Mouse (Mus musculus): ENCODE data around the gene Kcnk10. TPM values are rescaled to one million over a fixed set of nuclear protein-coding genes. Genes with fewer than 3 reads are reported as not detected.

Kcnk10 gene
- total and polyA plus RNA-seq, 3 experiments = 2.4 to 7.5 (median 3.8) TPM

- Histone ChIP-seq H3K4me3 (replicated peaks in 1 of 3; ENCODE audit: low read depth in 2 of 3, low read length in 2 of 3, poor library complexity in 1 of 3) (no peak overlapping the region), H3K4me1 (ENCODE audit: control insufficient read depth in 1 of 2, insufficient read depth in 2 of 2) (no peaks in the 10 kb centered on the region), H3K9ac (ENCODE audit: insufficient read depth, low read depth) (no peak overlapping the region), H3K36me3 (replicated peaks in 1 of 2; ENCODE audit: control insufficient read depth in 1 of 2, insufficient read depth in 1 of 2, low read length in 1 of 2) (peaks cover 0 to 27% of the 10 kb centered on the region in 2 experiments), H3K79me2 (replicated peaks; ENCODE audit: control insufficient read depth, extremely low read depth, insufficient read depth, poor library complexity, severe bottlenecking) (no peaks in the 10 kb centered on the region), H3K27ac (ENCODE audit: insufficient read depth, low read depth) (no peak overlapping the region), H3K4me2 (ENCODE audit: insufficient read depth, low read depth, poor library complexity, severe bottlenecking) (no peak overlapping the region), H3K9me3 (replicated peaks; ENCODE audit: low read length) (peaks cover 22% of the 10 kb centered on the region), H3K27me3 (replicated peaks) (no peaks in the 10 kb centered on the region)
- dilution Hi-C loops (cut with MboI; ENCODE audit: extremely low pct_ligation_motif_present, extremely low pct_unique_long_range_greater_than_20kb, low sequenced_read_pairs) (no loop called here), in situ Hi-C loops (cut with MboI; ENCODE audit: low pct_ligation_motif_present, low pct_unique_long_range_greater_than_20kb, low sequenced_read_pairs) (no loop called here)
- TF ChIP-seq BHLHE40 (IDR thresholded peaks at IDR 0.05; ENCODE audit: low read depth, low read length) = no peak
- no peak for TF ChIP-seq E2F4 (IDR thresholded peaks at IDR 0.05; ENCODE audit: insufficient replicate concordance, low read depth, low read length)
- TF ChIP-seq KAT2A (IDR thresholded peaks at IDR 0.05; ENCODE audit: insufficient replicate concordance, low read length) = no peak
- TF ChIP-seq POLR2A (IDR thresholded peaks at IDR 0.05; ENCODE audit: low read depth, low read length) = no peak
- no peak for TF ChIP-seq USF2 (conservative IDR thresholded peaks at IDR 0.05; ENCODE audit: low read depth, low read length)
- no peak for TF ChIP-seq NRF1 (IDR thresholded peaks at IDR 0.05; ENCODE audit: low read depth, low read length)
- no peak for TF ChIP-seq EP300 (IDR thresholded peaks at IDR 0.05; ENCODE audit: low read length)
- TF ChIP-seq PAX5 (IDR thresholded peaks at IDR 0.05; ENCODE audit: low read length) = no peak
- DNase-seq (ENCODE audit: extremely low read depth) = no peak
Measured at GRCm38 (mm10) chr12:98591016-98591415, 12.9 kb upstream of the Kcnk10 start.

- TF ChIP-seq ZNF384 (IDR thresholded peaks at IDR 0.05; ENCODE audit: low read depth, low read length) = no peak
- peak; percentile 51; the same call in 1 of the 2 replicates for TF ChIP-seq MXI1 (IDR thresholded peaks at IDR 0.05; ENCODE audit: low read depth, low read length)
- peak; percentile 74; the same call in 1 of the 2 replicates for TF ChIP-seq SIN3A (IDR thresholded peaks at IDR 0.05; ENCODE audit: low read length)
- no peak for TF ChIP-seq BHLHE40 (IDR thresholded peaks at IDR 0.05; ENCODE audit: low read depth, low read length)
- peaks cover 19% of the 10 kb centered on the region for H3K9me3 ChIP-seq (replicated peaks; ENCODE audit: low read length)
- H3K27ac ChIP-seq (ENCODE audit: insufficient read depth, low read depth) = no peak overlapping the region
- no peaks in the 10 kb centered on the region for H3K79me2 ChIP-seq (replicated peaks; ENCODE audit: control insufficient read depth, extremely low read depth, insufficient read depth, poor library complexity, severe bottlenecking)
- peak; percentile 19 for DNase-seq (ENCODE audit: extremely low read depth)
- no peak overlapping the region for H3K4me2 ChIP-seq (ENCODE audit: insufficient read depth, low read depth, poor library complexity, severe bottlenecking)
- no peaks in the 10 kb centered on the region for H3K4me1 ChIP-seq (ENCODE audit: control insufficient read depth in 1 of 2, insufficient read depth in 2 of 2)
- peaks cover 0 to 11% of the 10 kb centered on the region in 2 experiments for H3K36me3 ChIP-seq (replicated peaks in 1 of 2; ENCODE audit: control insufficient read depth in 1 of 2, insufficient read depth in 1 of 2, low read length in 1 of 2)
- dilution Hi-C loops (cut with MboI; ENCODE audit: extremely low pct_ligation_motif_present, extremely low pct_unique_long_range_greater_than_20kb, low sequenced_read_pairs) = no loop called here
- no peaks in the 10 kb centered on the region for H3K27me3 ChIP-seq (replicated peaks)
- no peak overlapping the region for H3K9ac ChIP-seq (ENCODE audit: insufficient read depth, low read depth)
- H3K4me3 ChIP-seq (replicated peaks in 1 of 3; ENCODE audit: low read depth in 2 of 3, low read length in 2 of 3, poor library complexity in 1 of 3) = no peak overlapping the region
- in situ Hi-C loops (cut with MboI; ENCODE audit: low pct_ligation_motif_present, low pct_unique_long_range_greater_than_20kb, low sequenced_read_pairs) = no loop called here
Measured at GRCm38 (mm10) chr12:98588573-98588972, 10.5 kb upstream of the Kcnk10 start.

- in situ Hi-C loops (cut with MboI; ENCODE audit: low pct_ligation_motif_present, low pct_unique_long_range_greater_than_20kb, low sequenced_read_pairs) = no loop called here
- H3K36me3 ChIP-seq (replicated peaks in 1 of 2; ENCODE audit: control insufficient read depth in 1 of 2, insufficient read depth in 1 of 2, low read length in 1 of 2) = no peaks in the 10 kb centered on the region
- no peak overlapping the region for H3K27ac ChIP-seq (ENCODE audit: insufficient read depth, low read depth)
- dilution Hi-C loops (cut with MboI; ENCODE audit: extremely low pct_ligation_motif_present, extremely low pct_unique_long_range_greater_than_20kb, low sequenced_read_pairs) = no loop called here
- no peak overlapping the region for H3K9ac ChIP-seq (ENCODE audit: insufficient read depth, low read depth)
- no peak overlapping the region for H3K4me3 ChIP-seq (replicated peaks in 1 of 3; ENCODE audit: low read depth in 2 of 3, low read length in 2 of 3, poor library complexity in 1 of 3)
- no peaks in the 10 kb centered on the region for H3K4me1 ChIP-seq (ENCODE audit: control insufficient read depth in 1 of 2, insufficient read depth in 2 of 2)
- H3K9me3 ChIP-seq (replicated peaks; ENCODE audit: low read length) = no peaks in the 10 kb centered on the region
- TF ChIP-seq TCF12 (IDR thresholded peaks at IDR 0.05; ENCODE audit: low read depth, low read length) (no peak), HCFC1 (IDR thresholded peaks at IDR 0.05; ENCODE audit: low read depth, low read length) (no peak), RAD21 (IDR thresholded peaks at IDR 0.05; ENCODE audit: low read depth, low read length) (peak; percentile 71), CTCF (conservative IDR thresholded peaks at IDR 0.05 in 1 of 2, IDR thresholded peaks at IDR 0.05 in 1 of 2; ENCODE audit: low read depth in 2 of 2, low read length in 2 of 2) (peak; percentile 74 to 79), JUND (conservative IDR thresholded peaks at IDR 0.05; ENCODE audit: low read depth, low read length) (peak; percentile 46), SMC3 (IDR thresholded peaks at IDR 0.05; ENCODE audit: low read depth, low read length) (peak; percentile 80), E2F4 (IDR thresholded peaks at IDR 0.05; ENCODE audit: insufficient replicate concordance, low read depth, low read length) (no peak), BHLHE40 (IDR thresholded peaks at IDR 0.05; ENCODE audit: low read depth, low read length) (no peak), ZC3H11A (IDR thresholded peaks at IDR 0.05; ENCODE audit: low read depth, low read length) (peak; percentile 45; the same call in 1 of the 2 replicates), MAFK (IDR thresholded peaks at IDR 0.05; ENCODE audit: insufficient replicate concordance, low read length) (no peak), IRF4 (IDR thresholded peaks at IDR 0.05; ENCODE audit: low read depth, low read length) (peak; percentile 29; the same call in 1 of the 2 replicates)
- peak; percentile 52 for DNase-seq (ENCODE audit: extremely low read depth)
- H3K79me2 ChIP-seq (replicated peaks; ENCODE audit: control insufficient read depth, extremely low read depth, insufficient read depth, poor library complexity, severe bottlenecking) = no peaks in the 10 kb centered on the region
- H3K4me2 ChIP-seq (ENCODE audit: insufficient read depth, low read depth, poor library complexity, severe bottlenecking) = no peak overlapping the region
- H3K27me3 ChIP-seq (replicated peaks) = no peaks in the 10 kb centered on the region
Measured at GRCm38 (mm10) chr12:98585302-98585701, 7.2 kb upstream of the Kcnk10 start.

Data from CH12.LX (cell line).